Mouse (Mus musculus): ENCODE results near the gene Srsf10. TPM values are rescaled to one million over a fixed set of nuclear protein-coding genes. Genes with fewer than 3 reads are reported as not detected.

Srsf10 gene
- polyA plus RNA-seq, 1 experiment from 2014 or later, result 324 TPM

DNA sequence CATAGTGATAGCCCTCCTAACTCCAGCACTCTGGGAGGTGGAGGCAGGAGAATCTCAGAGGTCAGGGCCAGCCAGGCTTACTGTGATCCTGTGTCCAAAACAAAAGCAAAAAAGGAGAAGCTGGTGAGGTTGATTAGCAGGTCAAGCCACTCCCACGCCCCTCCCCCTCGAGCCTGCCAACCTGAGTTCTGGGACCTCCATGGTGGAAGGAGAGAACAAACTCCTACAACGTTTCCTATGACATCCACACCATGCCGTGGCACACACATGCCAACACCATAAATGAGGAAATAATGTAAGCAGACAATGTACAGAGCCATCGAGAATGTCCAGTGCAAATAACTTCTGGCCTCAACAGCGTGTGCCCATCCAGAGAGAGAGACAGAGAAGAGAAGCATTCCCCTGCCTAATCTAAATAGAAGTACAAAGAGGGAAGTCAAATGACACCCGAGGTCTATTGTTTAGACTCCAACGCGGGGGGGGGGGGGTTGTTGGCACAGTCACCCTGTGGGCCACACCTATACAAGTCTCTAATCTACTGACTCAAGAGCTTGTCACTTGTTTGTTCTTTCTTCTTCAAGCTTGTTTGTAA lies 20.5 kb downstream of the Srsf10 start:
- Histone ChIP-seq H3K9me3 (no peaks in the 10 kb centered on the region), H3K4me1 (peaks cover 42% of the 10 kb centered on the region), H3K4me2 (peak overlapping the region; percentile 58), H3K36me3 (peaks cover 10% of the 10 kb centered on the region), H3K27me3 (no peaks in the 10 kb centered on the region), H3K4me3 (peak overlapping the region; percentile 32), H3K9ac (peak overlapping the region; percentile 58), H3K27ac (peak overlapping the region; percentile 82)
- no peak for ATAC-seq (ENCODE audit: insufficient number of reproducible peaks, insufficient read depth, low FRiP score, low TSS enrichment, low read depth)
- 7% methylated on average over 9 of the region's 9 CpGs for WGBS

GRCm38 (mm10) chr4:135876583-135877020 lies 21.1 kb downstream of the Srsf10 start:
- ATAC-seq (ENCODE audit: insufficient number of reproducible peaks, insufficient read depth, low FRiP score, low TSS enrichment, low read depth), result no peak
- peak overlapping the region; percentile 82 for H3K27ac ChIP-seq
- H3K27me3 ChIP-seq, result no peaks in the 10 kb centered on the region
- no peaks in the 10 kb centered on the region for H3K9me3 ChIP-seq
- WGBS, result under 1% methylated on average over 16 of the region's 16 CpGs
- peak overlapping the region; percentile 32 for H3K4me3 ChIP-seq
- H3K9ac ChIP-seq, result peak overlapping the region; percentile 58
- peaks cover 7% of the 10 kb centered on the region for H3K36me3 ChIP-seq
- H3K4me2 ChIP-seq, result peak overlapping the region; percentile 58
- H3K4me1 ChIP-seq, result peaks cover 40% of the 10 kb centered on the region

DNA sequence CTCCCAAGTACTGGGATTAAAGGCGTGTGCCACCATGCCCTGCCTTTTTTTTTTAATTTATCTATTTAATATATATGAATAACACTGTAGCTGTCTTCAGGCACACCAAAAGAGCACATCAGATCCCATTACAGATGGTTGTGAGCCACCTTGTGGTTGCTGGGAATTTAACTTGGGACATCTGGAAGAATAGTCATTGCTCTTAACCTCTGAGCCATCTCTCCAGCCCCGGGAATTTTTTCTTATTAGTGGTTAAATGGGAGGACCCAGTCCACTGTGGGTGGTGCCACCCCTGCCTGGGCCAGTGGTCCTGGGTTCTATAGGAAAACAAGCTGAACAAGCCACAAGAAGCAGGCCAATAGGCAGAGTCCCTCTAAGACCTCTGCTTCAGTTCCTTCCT lies 22.2 kb downstream of the Srsf10 start:
- Histone ChIP-seq H3K36me3 (no peaks in the 10 kb centered on the region), H3K9me3 (no peaks in the 10 kb centered on the region), H3K27ac (no peak overlapping the region), H3K4me2 (no peak overlapping the region), H3K4me3 (no peak overlapping the region), H3K4me1 (peaks cover 33% of the 10 kb centered on the region), H3K9ac (no peak overlapping the region), H3K27me3 (no peaks in the 10 kb centered on the region)
- ATAC-seq (ENCODE audit: insufficient number of reproducible peaks, insufficient read depth, low FRiP score, low TSS enrichment, low read depth), result no peak
- WGBS, result 68% methylated on average over 2 of the region's 2 CpGs

- 30% methylated on average over 6 of the region's 6 CpGs for WGBS
Observed at GRCm38 (mm10) chr4:135879021-135879420, 23.5 kb downstream of the Srsf10 start.

GRCm38 (mm10) chr4:135880018-135880417 lies 24.5 kb downstream of the Srsf10 start:
- Histone ChIP-seq H3K27me3 (no peaks in the 10 kb centered on the region), H3K9ac (no peak overlapping the region), H3K4me3 (no peak overlapping the region), H3K9me3 (no peaks in the 10 kb centered on the region), H3K4me1 (peaks cover 40% of the 10 kb centered on the region), H3K27ac (no peak overlapping the region), H3K4me2 (no peak overlapping the region), H3K36me3 (no peaks in the 10 kb centered on the region)
- ATAC-seq (ENCODE audit: insufficient number of reproducible peaks, insufficient read depth, low FRiP score, low TSS enrichment, low read depth), result no peak
- whole genome bisulfite sequencing, result 93% methylated on average over 6 of the region's 6 CpGs

More at GRCm38 (mm10) chr4:135879021-135879420, 23.5 kb downstream of the Srsf10 start:
- no peaks in the 10 kb centered on the region for H3K27me3 ChIP-seq
- ATAC-seq (ENCODE audit: insufficient number of reproducible peaks, insufficient read depth, low FRiP score, low TSS enrichment, low read depth), result no peak
- H3K4me2 ChIP-seq, result no peak overlapping the region
- H3K27ac ChIP-seq, result no peak overlapping the region
- H3K36me3 ChIP-seq, result no peaks in the 10 kb centered on the region
- H3K4me3 ChIP-seq, result no peak overlapping the region
- no peak overlapping the region for H3K9ac ChIP-seq
- peaks cover 42% of the 10 kb centered on the region for H3K4me1 ChIP-seq
- no peaks in the 10 kb centered on the region for H3K9me3 ChIP-seq

DNA sequence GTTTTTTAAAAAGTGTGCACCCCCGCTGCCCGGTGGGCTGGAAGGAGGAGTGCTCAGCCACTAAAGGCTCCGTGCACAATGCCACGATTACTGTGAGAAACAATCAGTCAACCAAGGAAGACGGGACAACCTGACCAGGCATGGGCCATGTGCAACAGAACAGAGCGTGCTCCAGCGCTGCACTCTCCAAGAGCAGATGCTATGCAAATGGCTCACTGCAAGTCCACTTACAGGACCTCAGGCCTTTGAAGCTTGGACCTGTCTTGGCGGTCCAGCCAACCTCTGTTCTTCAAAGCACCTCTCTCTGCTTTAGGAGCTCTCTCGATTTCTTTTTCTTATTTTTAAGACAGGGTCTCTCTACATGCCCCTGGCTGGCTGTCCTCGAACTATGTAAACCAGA lies 25.0 kb downstream of the Srsf10 start:
- H3K4me1 ChIP-seq, result peaks cover 34% of the 10 kb centered on the region
- ATAC-seq (ENCODE audit: insufficient number of reproducible peaks, insufficient read depth, low FRiP score, low TSS enrichment, low read depth), result no peak
- H3K9me3 ChIP-seq, result no peaks in the 10 kb centered on the region
- H3K27me3 ChIP-seq, result no peaks in the 10 kb centered on the region
- H3K4me2 ChIP-seq, result no peak overlapping the region
- no peak overlapping the region for H3K27ac ChIP-seq
- no peaks in the 10 kb centered on the region for H3K36me3 ChIP-seq
- H3K9ac ChIP-seq, result no peak overlapping the region
- 88% methylated on average over 10 of the region's 10 CpGs for WGBS
- H3K4me3 ChIP-seq, result no peak overlapping the region

GRCm38 (mm10) chr4:135882023-135882422 lies 26.5 kb downstream of the Srsf10 start:
- no peak overlapping the region for H3K27ac ChIP-seq
- H3K4me1 ChIP-seq, result peaks cover 20% of the 10 kb centered on the region
- 76% methylated on average over 6 of the region's 6 CpGs for WGBS
- H3K27me3 ChIP-seq, result no peaks in the 10 kb centered on the region
- ATAC-seq (ENCODE audit: insufficient number of reproducible peaks, insufficient read depth, low FRiP score, low TSS enrichment, low read depth), result no peak
- H3K36me3 ChIP-seq, result no peaks in the 10 kb centered on the region
- no peaks in the 10 kb centered on the region for H3K9me3 ChIP-seq
- H3K4me2 ChIP-seq, result no peak overlapping the region
- H3K9ac ChIP-seq, result no peak overlapping the region
- no peak overlapping the region for H3K4me3 ChIP-seq

DNA sequence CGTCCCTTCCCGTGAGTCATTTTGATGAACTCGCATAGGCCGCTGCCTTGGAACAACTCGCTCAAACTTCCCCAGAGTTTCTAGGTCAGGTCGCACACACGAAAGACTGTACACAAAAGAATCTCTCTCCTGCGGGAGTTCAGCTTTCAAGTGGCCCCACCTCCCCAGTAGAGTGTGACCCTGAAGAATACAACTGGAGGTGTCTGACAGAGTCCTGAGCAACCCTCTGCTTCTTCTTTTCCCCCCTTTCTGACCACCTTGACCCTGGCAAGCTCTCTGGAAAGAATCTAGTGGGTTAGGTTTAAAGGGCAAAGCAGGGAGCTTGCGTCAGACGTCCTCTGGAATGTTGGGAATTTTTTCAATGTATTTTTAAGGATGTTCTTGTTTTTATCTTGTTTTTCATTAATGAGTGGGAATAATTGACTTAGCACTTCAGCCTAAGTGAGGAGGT lies 27.9 kb downstream of the Srsf10 start:
- peaks cover 18% of the 10 kb centered on the region for H3K4me1 ChIP-seq
- H3K4me3 ChIP-seq, result no peak overlapping the region
- H3K27me3 ChIP-seq, result no peaks in the 10 kb centered on the region
- H3K36me3 ChIP-seq, result no peaks in the 10 kb centered on the region
- H3K9ac ChIP-seq, result no peak overlapping the region
- 40% methylated on average over 10 of the region's 10 CpGs for WGBS
- no peak for ATAC-seq (ENCODE audit: insufficient number of reproducible peaks, insufficient read depth, low FRiP score, low TSS enrichment, low read depth)
- H3K27ac ChIP-seq, result no peak overlapping the region
- H3K4me2 ChIP-seq, result no peak overlapping the region
- H3K9me3 ChIP-seq, result no peaks in the 10 kb centered on the region

- Histone ChIP-seq H3K27me3 (no peaks in the 10 kb centered on the region), H3K9me3 (no peaks in the 10 kb centered on the region), H3K27ac (no peak overlapping the region), H3K36me3 (no peaks in the 10 kb centered on the region), H3K4me3 (no peak overlapping the region), H3K4me1 (peaks cover 18% of the 10 kb centered on the region), H3K4me2 (no peak overlapping the region), H3K9ac (no peak overlapping the region)
- no peak for ATAC-seq (ENCODE audit: insufficient number of reproducible peaks, insufficient read depth, low FRiP score, low TSS enrichment, low read depth)
- WGBS, result 34% methylated on average over 7 of the region's 7 CpGs
Observed at GRCm38 (mm10) chr4:135883881-135884516, 28.5 kb downstream of the Srsf10 start.

- H3K4me1 ChIP-seq, result peaks cover 18% of the 10 kb centered on the region
- no peak overlapping the region for H3K9ac ChIP-seq
- H3K4me3 ChIP-seq, result no peak overlapping the region
- H3K36me3 ChIP-seq, result no peaks in the 10 kb centered on the region
- 41% methylated on average over 6 of the region's 6 CpGs for WGBS
- H3K27ac ChIP-seq, result no peak overlapping the region
- no peaks in the 10 kb centered on the region for H3K9me3 ChIP-seq
- no peaks in the 10 kb centered on the region for H3K27me3 ChIP-seq
- no peak for ATAC-seq (ENCODE audit: insufficient number of reproducible peaks, insufficient read depth, low FRiP score, low TSS enrichment, low read depth)
- H3K4me2 ChIP-seq, result no peak overlapping the region
Observed at GRCm38 (mm10) chr4:135884531-135884930, 29.0 kb downstream of the Srsf10 start.

GRCm38 (mm10) chr4:135885676-135886075 lies 30.1 kb downstream of the Srsf10 start:
- Histone ChIP-seq H3K36me3 (no peaks in the 10 kb centered on the region), H3K4me3 (no peak overlapping the region), H3K9me3 (no peaks in the 10 kb centered on the region), H3K4me2 (no peak overlapping the region), H3K9ac (no peak overlapping the region), H3K27me3 (no peaks in the 10 kb centered on the region), H3K27ac (no peak overlapping the region), H3K4me1 (peaks cover 18% of the 10 kb centered on the region)
- no peak for ATAC-seq (ENCODE audit: insufficient number of reproducible peaks, insufficient read depth, low FRiP score, low TSS enrichment, low read depth)
- WGBS, result 83% methylated on average over 12 of the region's 12 CpGs

GRCm38 (mm10) chr4:135886184-135886583 lies 30.6 kb downstream of the Srsf10 start:
- no peak overlapping the region for H3K4me2 ChIP-seq
- peaks cover 18% of the 10 kb centered on the region for H3K4me1 ChIP-seq
- WGBS, result 87% methylated on average over 4 of the region's 4 CpGs
- no peaks in the 10 kb centered on the region for H3K9me3 ChIP-seq
- H3K4me3 ChIP-seq, result no peak overlapping the region
- no peak overlapping the region for H3K27ac ChIP-seq
- H3K36me3 ChIP-seq, result no peaks in the 10 kb centered on the region
- H3K9ac ChIP-seq, result no peak overlapping the region
- no peak for ATAC-seq (ENCODE audit: insufficient number of reproducible peaks, insufficient read depth, low FRiP score, low TSS enrichment, low read depth)
- H3K27me3 ChIP-seq, result no peaks in the 10 kb centered on the region

Measured in embryonic facial prominence, embryonic 13.5 days (tissue).